Mouse (Mus musculus) neural tube, embryonic 14.5 days (tissue): ENCODE results near the gene Pthlh. TPM values are rescaled to one million over a fixed set of nuclear protein-coding genes. Genes with fewer than 3 reads are reported as not detected.

Source experiments
- ATAC-seq: fragments of 200-750 bp; cut with Nextera tagmentation; 2 replicates; pipeline ENCODE4 v1.8.0; 2017; ENCODE audit warnings: low read depth, mild to moderate bottlenecking, moderate TSS enrichment, moderate library complexity
- H3K27ac ChIP-seq: fragments of 300-500 bp; sonication (generic); 2 replicates; pipeline ENCODE4 v1.5.1; 2014; ENCODE audit warnings: low read depth, mild to moderate bottlenecking, control low read depth, low read length, moderate library complexity, mixed read lengths
- H3K27me3 ChIP-seq: fragments of 300-500 bp; sonication (generic); 2 replicates; pipeline ENCODE4 v1.6.1; 2014; ENCODE audit warnings: low read length; ENCODE audit not compliant: control insufficient read depth, insufficient read depth
- H3K36me3 ChIP-seq: fragments of 300-500 bp; sonication (generic); 2 replicates; pipeline ENCODE4 v1.6.1; 2014; ENCODE audit warnings: low read length, mixed read lengths; ENCODE audit not compliant: control insufficient read depth, insufficient read depth
- H3K4me1 ChIP-seq: fragments of 300-500 bp; sonication (generic); 2 replicates; pipeline ENCODE4 v1.6.1; 2014; ENCODE audit warnings: low read length; ENCODE audit not compliant: control insufficient read depth, insufficient read depth
- H3K4me2 ChIP-seq: fragments of 300-500 bp; sonication (generic); 2 replicates; pipeline ENCODE4 v1.6.1; 2014; ENCODE audit warnings: mild to moderate bottlenecking, low read depth, low read length, control low read depth
- H3K4me3 ChIP-seq: fragments of 300-500 bp; sonication (generic); 2 replicates; pipeline ENCODE4 v1.5.1; 2014; ENCODE audit warnings: low read depth, low read length, control low read depth, mixed read lengths
- H3K9ac ChIP-seq: fragments of 300-500 bp; sonication (generic); replicated peaks from 2 replicates; pipeline ENCODE4 v1.6.1; 2014; ENCODE audit warnings: low read depth, mild to moderate bottlenecking, control low read depth, low read length, mixed read lengths
- H3K9me3 ChIP-seq: fragments of 300-500 bp; sonication (generic); 2 replicates; pipeline ENCODE4 v1.6.1; 2016; ENCODE audit warnings: low read length; ENCODE audit not compliant: control insufficient read depth
- WGBS: fragments of 180-500 bp; shearing (Covaris S2); extraction: QIAGEN DNeasy Blood & Tissue Kit; methylation state at CpG from one replicate; pipeline ENCODE4 v1.1.7; 2014; 5-methylcytosine and 5-hydroxymethylcytosine counted together
- polyA plus RNA-seq: library from polyadenylated mRNA; unstranded; fragments of >200 nt; fragmentation: Nextera tagmentation; extraction: Ambion mirVana; gene quantifications from 2 replicates; pipeline ENCODE4 v1.2.1, GENCODE M21; 2014

Gene Pthlh
- polyA plus RNA-seq, 1 experiment from 2014 or later: 3.2 TPM

DNA sequence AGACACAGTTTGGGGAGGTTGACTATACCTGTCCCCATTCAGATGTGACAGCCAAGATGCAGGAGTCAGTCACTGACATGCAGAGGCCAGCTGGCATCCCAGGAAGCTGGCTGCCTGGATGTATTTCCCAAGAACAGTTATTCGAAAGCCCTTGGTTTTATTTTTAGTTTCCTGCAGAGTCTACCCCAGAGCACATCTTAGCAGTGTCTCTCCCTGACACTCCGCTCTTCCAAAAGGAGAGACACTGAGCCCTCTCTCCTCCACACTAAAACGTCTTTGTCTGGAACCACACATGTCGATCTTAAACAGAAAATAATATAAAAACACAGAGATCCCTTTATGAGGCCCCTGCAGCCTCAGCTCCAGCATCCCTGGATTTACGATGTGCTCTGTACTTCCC lies 44.9 kb downstream of the Pthlh start:
- Histone ChIP-seq H3K4me3 (no peak overlapping the region), H3K4me2 (no peak overlapping the region), H3K27me3 (no peaks in the 10 kb centered on the region), H3K4me1 (no peaks in the 10 kb centered on the region), H3K27ac (no peak overlapping the region), H3K9ac (no peak overlapping the region), H3K36me3 (no peaks in the 10 kb centered on the region), H3K9me3 (no peaks in the 10 kb centered on the region)
- ATAC-seq: no peak
- WGBS: 60% methylated on average over 5 of the region's 5 CpGs

DNA sequence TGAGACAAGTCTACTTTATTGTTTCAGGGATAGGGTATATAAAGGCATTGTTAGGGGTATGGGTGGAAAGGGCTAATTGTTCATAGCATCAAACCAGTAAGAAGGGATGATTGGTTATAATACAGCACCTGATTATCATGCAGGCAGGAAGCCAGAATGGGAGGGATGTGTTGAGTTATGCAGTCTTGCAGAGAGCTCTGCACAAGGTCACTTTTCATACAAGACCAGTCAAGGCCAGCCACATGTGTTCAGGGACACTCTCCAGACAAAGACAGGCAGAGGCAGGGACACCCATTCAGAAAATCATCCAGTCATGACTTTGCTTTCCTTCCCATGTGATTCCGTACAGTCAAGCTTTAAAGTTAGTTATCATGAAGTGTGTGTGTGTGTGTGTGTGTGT lies 47.8 kb downstream of the Pthlh start:
- Histone ChIP-seq H3K9ac (no peak overlapping the region), H3K27ac (no peak overlapping the region), H3K4me3 (no peak overlapping the region), H3K9me3 (no peaks in the 10 kb centered on the region), H3K4me1 (no peaks in the 10 kb centered on the region), H3K36me3 (no peaks in the 10 kb centered on the region), H3K27me3 (no peaks in the 10 kb centered on the region), H3K4me2 (no peak overlapping the region)
- 88% methylated on average over 1 of the region's 1 CpGs for WGBS
- no peak for ATAC-seq

DNA sequence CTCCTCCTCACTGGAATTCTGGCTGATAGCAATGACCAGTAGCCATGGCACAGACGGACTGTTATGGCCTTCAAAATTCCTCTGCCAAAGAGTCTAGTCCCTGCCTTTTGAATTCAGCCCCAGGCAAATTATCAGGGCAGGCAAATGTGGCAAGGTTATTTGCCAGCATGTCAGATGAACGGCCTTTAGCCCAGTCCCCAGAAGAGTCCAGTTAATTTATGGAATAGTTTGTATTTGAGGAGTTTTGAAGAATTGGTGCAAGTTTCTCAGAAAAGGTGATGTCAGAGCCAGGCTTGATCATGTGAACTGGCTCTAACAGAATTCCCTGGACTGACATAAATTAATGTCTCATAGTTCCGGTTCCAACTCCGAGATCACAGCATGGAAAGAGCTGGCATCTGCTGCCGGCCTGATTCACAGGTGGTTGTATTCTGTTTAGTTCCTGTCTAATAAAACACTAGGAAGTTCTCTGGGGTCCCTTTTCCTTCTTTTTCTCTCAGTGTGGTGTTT lies 56.1 kb downstream of the Pthlh start:
- H3K4me2 ChIP-seq: no peak overlapping the region
- WGBS: 79% methylated on average over 5 of the region's 5 CpGs
- H3K4me1 ChIP-seq: no peaks in the 10 kb centered on the region
- H3K36me3 ChIP-seq: no peaks in the 10 kb centered on the region
- no peak overlapping the region for H3K9ac ChIP-seq
- H3K27me3 ChIP-seq: no peaks in the 10 kb centered on the region
- no peak overlapping the region for H3K4me3 ChIP-seq
- no peak for ATAC-seq
- H3K27ac ChIP-seq: no peak overlapping the region
- H3K9me3 ChIP-seq: no peaks in the 10 kb centered on the region

Other genes starting within 250 kb of the Pthlh start
- 0.60 and 0.79 TPM in 2 replicates for gene Rep15, start 231.6 kb downstream of the Pthlh start, polyA plus RNA-seq
- gene Mrps35, start 221.4 kb downstream of the Pthlh start, polyA plus RNA-seq: 66.2 and 82.3 TPM in 2 replicates
- gene Mansc4, start 177.2 kb downstream of the Pthlh start, polyA plus RNA-seq: 0.66 and 1.1 TPM in 2 replicates
- gene Klhl42, start 172.8 kb downstream of the Pthlh start, polyA plus RNA-seq: 9.7 and 10.3 TPM in 2 replicates
- 41.0 and 41.9 TPM in 2 replicates for gene Ccdc91, start 211.6 kb upstream of the Pthlh start, polyA plus RNA-seq